ENCODE assay signal across 21 mouse cellular contexts in genomic region chr14:16758773-16759434, GRCm38 (mm10).
A peak's percentile ranks its signal among the peaks of the same experiment; 100 is the strongest.
DNase-seq lines count a peak whose midpoint lies in the region; ATAC-seq and TF ChIP-seq lines count a peak whose summit lies in the region.
"Had no signal": no experiment of that assay in that cellular context is flagged by ENCODE, and none has a peak within 500 bp of the region (broad histone marks: within the 10 kb centered on the region; RNA-seq: fewer than 3 reads in every experiment).

No protein-coding gene starts in this region.

- H3K9ac ChIP-seq in forebrain, embryonic 13.5 days: no peak overlapping the region
- no peak overlapping the region for H3K9ac ChIP-seq in forebrain, embryonic 16.5 days (replicated peaks; ENCODE audit: low read depth, low read length)
- H3K9ac ChIP-seq in hindbrain, embryonic 16.5 days (ENCODE audit: low read depth, low read length): no peak overlapping the region
- H3K9ac ChIP-seq in hindbrain, postnatal 0 days (replicated peaks; ENCODE audit: low read length): no peak overlapping the region
- H3K9ac ChIP-seq: embryonic facial prominence, embryonic 13.5 days; forebrain, embryonic 12.5 days; intestine, embryonic 15.5 days had no signal

- no peak overlapping the region for H3K4me3 ChIP-seq in forebrain, embryonic 13.5 days
- H3K4me3 ChIP-seq in forebrain, embryonic 16.5 days (replicated peaks; ENCODE audit: low read length): no peak overlapping the region
- H3K4me3 ChIP-seq in hindbrain, embryonic 16.5 days (ENCODE audit: low read length): no peak overlapping the region
- H3K4me3 ChIP-seq in hindbrain, postnatal 0 days (ENCODE audit: low read length): no peak overlapping the region
- H3K4me3 ChIP-seq: embryonic facial prominence, embryonic 13.5 days; forebrain, embryonic 12.5 days; intestine, embryonic 15.5 days had no signal

- WGBS in forebrain, embryonic 13.5 days: 76% methylated on average over 6 of the region's 6 CpGs
- WGBS in forebrain, embryonic 16.5 days: 66% methylated on average over 6 of the region's 6 CpGs
- 61% methylated on average over 6 of the region's 6 CpGs for WGBS in hindbrain, embryonic 16.5 days
- WGBS in hindbrain, postnatal 0 days: 57% methylated on average over 6 of the region's 6 CpGs

- ATAC-seq in forebrain, embryonic 13.5 days: 0 out of 2 replicates have a peak, but pooled peaks have one; percentile 27
- ATAC-seq in forebrain, embryonic 16.5 days: no peak
- 0 out of 2 replicates have a peak, but pooled peaks have one; percentile 40 for ATAC-seq in hindbrain, embryonic 16.5 days
- no peak for ATAC-seq in hindbrain, postnatal 0 days
- ATAC-seq: CD4-positive, CD25-positive, alpha-beta regulatory T cell, adult 4 months; intestine, embryonic 15.5 days had no signal

- TF ChIP-seq CTCF in hindbrain, postnatal 0 days (IDR thresholded peaks at IDR 0.05; ENCODE audit: low read depth): no peak
- no peak for TF ChIP-seq CTCF in brain, embryonic 14.5 days (IDR thresholded peaks at IDR 0.05; ENCODE audit: borderline replicate concordance, extremely low read depth, insufficient read depth, insufficient read length)

- H3K27me3 ChIP-seq in forebrain, embryonic 13.5 days: no peaks in the 10 kb centered on the region
- H3K27me3 ChIP-seq in forebrain, embryonic 16.5 days (replicated peaks; ENCODE audit: control insufficient read depth, insufficient read depth, low read length): no peaks in the 10 kb centered on the region
- no peaks in the 10 kb centered on the region for H3K27me3 ChIP-seq in hindbrain, embryonic 16.5 days (replicated peaks; ENCODE audit: control insufficient read depth, insufficient read depth, low read length)
- H3K27me3 ChIP-seq in hindbrain, postnatal 0 days (ENCODE audit: insufficient read depth, low read length): no peaks in the 10 kb centered on the region
- H3K27me3 ChIP-seq: embryonic facial prominence, embryonic 13.5 days; forebrain, embryonic 12.5 days; intestine, embryonic 15.5 days had no signal

- no peak for DNase-seq in hindbrain, postnatal 0 days (ENCODE audit: low spot score)
- DNase-seq in 3T3-L1 (ENCODE audit: low read depth, low spot score): peak; percentile 25
- peak; percentile 65 for DNase-seq in brain, embryonic 14.5 days (ENCODE audit: low read depth)
- no peak for DNase-seq in left cerebral cortex, adult 11 months (ENCODE audit: low spot score)
- DNase-seq: adrenal gland, postnatal 36 days; B cell, adult 2 months; cerebellum, adult 11 months; cerebellum, adult 8-10 months; cerebellum, postnatal 36 days; gastrocnemius, postnatal 10 days; heart, adult 18-20 months; kidney, adult 2 months had no signal

- H3K4me1 ChIP-seq in forebrain, embryonic 13.5 days: 0 out of 2 replicates have a peak, but pooled peaks cover 4% of the 10 kb centered on the region
- H3K4me1 ChIP-seq in forebrain, embryonic 16.5 days (replicated peaks; ENCODE audit: control insufficient read depth, insufficient read depth, low read length): no peaks in the 10 kb centered on the region
- H3K4me1 ChIP-seq in hindbrain, embryonic 16.5 days (ENCODE audit: control insufficient read depth, insufficient read depth, low read depth, low read length): no peaks in the 10 kb centered on the region
- no peaks in the 10 kb centered on the region for H3K4me1 ChIP-seq in hindbrain, postnatal 0 days (ENCODE audit: insufficient read depth, low read length)
- H3K4me1 ChIP-seq: embryonic facial prominence, embryonic 13.5 days; forebrain, embryonic 12.5 days; intestine, embryonic 15.5 days had no signal

- TF ChIP-seq POLR2A in brain, embryonic 14.5 days (IDR thresholded peaks at IDR 0.05; ENCODE audit: borderline replicate concordance, extremely low read depth, insufficient read depth, insufficient read length, poor library complexity, severe bottlenecking): no peak

- no peak overlapping the region for H3K27ac ChIP-seq in forebrain, embryonic 13.5 days
- no peak overlapping the region for H3K27ac ChIP-seq in forebrain, embryonic 16.5 days (ENCODE audit: low read length)
- H3K27ac ChIP-seq in hindbrain, embryonic 16.5 days (ENCODE audit: low read depth, low read length): no peak overlapping the region
- no peak overlapping the region for H3K27ac ChIP-seq in hindbrain, postnatal 0 days
- H3K27ac ChIP-seq: embryonic facial prominence, embryonic 13.5 days; forebrain, embryonic 12.5 days; intestine, embryonic 15.5 days had no signal

- H3K9me3 ChIP-seq in forebrain, embryonic 13.5 days (replicated peaks): no peaks in the 10 kb centered on the region
- H3K9me3 ChIP-seq in forebrain, embryonic 16.5 days (ENCODE audit: control insufficient read depth, low read length): no peaks in the 10 kb centered on the region
- H3K9me3 ChIP-seq in hindbrain, embryonic 16.5 days (ENCODE audit: control insufficient read depth, low read length): no peaks in the 10 kb centered on the region
- no peaks in the 10 kb centered on the region for H3K9me3 ChIP-seq in hindbrain, postnatal 0 days (ENCODE audit: low read length)
- H3K9me3 ChIP-seq: embryonic facial prominence, embryonic 13.5 days; forebrain, embryonic 12.5 days; G1E; intestine, embryonic 15.5 days had no signal

- no peak overlapping the region for H3K4me2 ChIP-seq in forebrain, embryonic 13.5 days
- H3K4me2 ChIP-seq in forebrain, embryonic 16.5 days (ENCODE audit: low read length): no peak overlapping the region
- H3K4me2 ChIP-seq in hindbrain, embryonic 16.5 days (ENCODE audit: low read length): no peak overlapping the region
- H3K4me2 ChIP-seq in hindbrain, postnatal 0 days (ENCODE audit: low read depth, low read length): no peak overlapping the region
- H3K4me2 ChIP-seq: embryonic facial prominence, embryonic 13.5 days; forebrain, embryonic 12.5 days; heart, embryonic 11.5 days; intestine, embryonic 15.5 days had no signal

- H3K36me3 ChIP-seq in forebrain, embryonic 13.5 days (ENCODE audit: poor library complexity, severe bottlenecking): no peaks in the 10 kb centered on the region
- H3K36me3 ChIP-seq in forebrain, embryonic 16.5 days (ENCODE audit: control insufficient read depth, insufficient read depth): no peaks in the 10 kb centered on the region
- H3K36me3 ChIP-seq in hindbrain, embryonic 16.5 days (ENCODE audit: control insufficient read depth, insufficient read depth, low read length): no peaks in the 10 kb centered on the region
- H3K36me3 ChIP-seq in hindbrain, postnatal 0 days (ENCODE audit: insufficient read depth, low read length): no peaks in the 10 kb centered on the region
- H3K36me3 ChIP-seq: embryonic facial prominence, embryonic 13.5 days; forebrain, embryonic 12.5 days; G1E; intestine, embryonic 15.5 days had no signal

Comparison
In these comparisons a context has a peak if more than half of its experiments do, and no peak if none do; other contexts are left out.
1. ATAC-seq: peak in forebrain, embryonic 13.5 days (single experiment) and hindbrain, embryonic 16.5 days (single experiment); none in forebrain, embryonic 16.5 days (single experiment) and hindbrain, postnatal 0 days (single experiment).
2. DNase-seq: peak in 3T3-L1 (single experiment) and brain, embryonic 14.5 days (single experiment); none in hindbrain, postnatal 0 days (single experiment) and left cerebral cortex, adult 11 months (single experiment).